Mouse (Mus musculus): ENCODE measurements around the gene Raver2. TPM values are rescaled to one million over a fixed set of nuclear protein-coding genes. Genes with fewer than 3 reads are reported as not detected.

The Raver2 gene
- total and polyA plus RNA-seq, 3 experiments: 0.04 TPM; not detected in 2

DNA sequence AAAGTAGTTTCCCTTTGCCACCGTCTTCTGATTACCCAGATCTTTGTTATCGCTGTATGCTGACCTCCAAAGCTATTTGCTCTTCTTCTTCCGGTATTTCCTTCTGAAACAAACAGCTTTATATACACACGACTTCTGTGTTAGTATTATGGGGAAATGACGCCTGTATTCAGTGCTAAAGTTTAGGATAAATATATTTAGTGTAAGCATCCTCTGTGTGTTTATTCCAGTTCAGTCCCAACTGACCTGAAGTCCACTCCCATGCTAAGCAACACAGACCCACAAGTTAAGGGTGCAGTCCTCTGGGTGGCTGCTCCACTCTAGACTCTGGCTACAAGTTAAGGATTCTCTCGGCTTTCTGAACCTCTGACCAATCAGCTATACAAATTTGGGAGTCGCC lies 52.2 kb downstream of the Raver2 start:
- dilution Hi-C loops (cut with MboI; ENCODE audit: extremely low pct_ligation_motif_present, extremely low pct_unique_long_range_greater_than_20kb, low sequenced_read_pairs): no loop called here
- Histone ChIP-seq H3K36me3 (replicated peaks in 1 of 2; ENCODE audit: control insufficient read depth in 1 of 2, insufficient read depth in 1 of 2, low read length in 1 of 2) (no peaks in the 10 kb centered on the region), H3K79me2 (replicated peaks; ENCODE audit: control insufficient read depth, extremely low read depth, insufficient read depth, poor library complexity, severe bottlenecking) (no peaks in the 10 kb centered on the region)

DNA sequence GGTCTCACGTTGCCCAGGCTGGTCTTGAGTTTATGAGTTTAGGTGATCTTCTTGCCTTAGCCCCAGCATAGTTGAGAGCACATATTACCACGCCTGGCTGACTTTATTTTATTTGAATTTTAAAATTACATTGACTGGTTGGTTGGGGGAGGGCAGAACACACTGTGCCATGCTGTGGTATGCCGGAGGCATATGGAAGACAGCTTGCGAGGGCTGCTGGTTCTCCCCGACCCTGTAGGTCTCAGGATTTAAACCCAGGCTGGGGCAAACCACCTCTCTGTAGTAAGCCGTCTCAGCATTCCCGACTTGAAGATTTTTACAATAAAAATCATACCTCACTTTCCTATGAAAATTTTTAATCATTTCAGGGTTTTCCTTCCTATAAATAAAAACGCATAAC lies 66.2 kb downstream of the Raver2 start:
- Histone ChIP-seq H3K27ac (ENCODE audit: insufficient read depth, low read depth) (no peak overlapping the region), H3K79me2 (replicated peaks; ENCODE audit: control insufficient read depth, extremely low read depth, insufficient read depth, poor library complexity, severe bottlenecking) (no peaks in the 10 kb centered on the region), H3K9me3 (replicated peaks; ENCODE audit: low read length) (no peaks in the 10 kb centered on the region), H3K4me1 (ENCODE audit: control insufficient read depth in 1 of 2, insufficient read depth in 2 of 2) (no peaks in the 10 kb centered on the region), H3K36me3 (replicated peaks in 1 of 2; ENCODE audit: control insufficient read depth in 1 of 2, insufficient read depth in 1 of 2, low read length in 1 of 2) (no peaks in the 10 kb centered on the region), H3K27me3 (replicated peaks) (no peaks in the 10 kb centered on the region), H3K4me3 (replicated peaks in 1 of 3; ENCODE audit: low read depth in 2 of 3, low read length in 2 of 3, poor library complexity in 1 of 3) (no peak overlapping the region), H3K9ac (ENCODE audit: insufficient read depth, low read depth) (no peak overlapping the region), H3K4me2 (ENCODE audit: insufficient read depth, low read depth, poor library complexity, severe bottlenecking) (no peak overlapping the region)
- TF ChIP-seq CHD1 (IDR thresholded peaks at IDR 0.05; ENCODE audit: low read depth, low read length): no peak
- TF ChIP-seq PAX5 (IDR thresholded peaks at IDR 0.05; ENCODE audit: low read length): no peak
- TF ChIP-seq USF1 (IDR thresholded peaks at IDR 0.05; ENCODE audit: low read depth, low read length): no peak
- no peak for TF ChIP-seq MAX (IDR thresholded peaks at IDR 0.05; ENCODE audit: low read length)
- TF ChIP-seq CTCF (conservative IDR thresholded peaks at IDR 0.05 in 1 of 2, IDR thresholded peaks at IDR 0.05 in 1 of 2; ENCODE audit: low read depth in 2 of 2, low read length in 2 of 2): no peak
- TF ChIP-seq GABPA (IDR thresholded peaks at IDR 0.05; ENCODE audit: insufficient replicate concordance, low read depth, low read length): no peak
- no peak for TF ChIP-seq MEF2A (IDR thresholded peaks at IDR 0.05; ENCODE audit: borderline replicate concordance, low read depth, low read length)
- no peak for TF ChIP-seq ZC3H11A (IDR thresholded peaks at IDR 0.05; ENCODE audit: low read depth, low read length)
- TF ChIP-seq HCFC1 (IDR thresholded peaks at IDR 0.05; ENCODE audit: low read depth, low read length): no peak
- TF ChIP-seq RAD21 (IDR thresholded peaks at IDR 0.05; ENCODE audit: low read depth, low read length): no peak
- DNase-seq (ENCODE audit: extremely low read depth): no peak
- dilution Hi-C loops (cut with MboI; ENCODE audit: extremely low pct_ligation_motif_present, extremely low pct_unique_long_range_greater_than_20kb, low sequenced_read_pairs) (no loop called here), in situ Hi-C loops (cut with MboI; ENCODE audit: low pct_ligation_motif_present, low pct_unique_long_range_greater_than_20kb, low sequenced_read_pairs) (no loop called here)

More for the DNA sequence above, 52.2 kb downstream of the Raver2 start:
- no peak overlapping the region for H3K27ac ChIP-seq (ENCODE audit: insufficient read depth, low read depth)
- peaks cover 3% of the 10 kb centered on the region for H3K9me3 ChIP-seq (replicated peaks; ENCODE audit: low read length)
- H3K4me1 ChIP-seq (ENCODE audit: control insufficient read depth in 1 of 2, insufficient read depth in 2 of 2): no peaks in the 10 kb centered on the region
- no peak overlapping the region for H3K9ac ChIP-seq (ENCODE audit: insufficient read depth, low read depth)
- TF ChIP-seq BHLHE40 (IDR thresholded peaks at IDR 0.05; ENCODE audit: low read depth, low read length) (no peak), HCFC1 (IDR thresholded peaks at IDR 0.05; ENCODE audit: low read depth, low read length) (no peak), NELFE (IDR thresholded peaks at IDR 0.05; ENCODE audit: low read depth, low read length) (no peak), PAX5 (IDR thresholded peaks at IDR 0.05; ENCODE audit: low read length) (no peak), CHD2 (IDR thresholded peaks at IDR 0.05; ENCODE audit: low read length) (no peak), RAD21 (IDR thresholded peaks at IDR 0.05; ENCODE audit: low read depth, low read length) (no peak), TBP (conservative IDR thresholded peaks at IDR 0.05; ENCODE audit: low read depth, low read length) (no peak), MEF2A (IDR thresholded peaks at IDR 0.05; ENCODE audit: borderline replicate concordance, low read depth, low read length) (no peak), TCF12 (IDR thresholded peaks at IDR 0.05; ENCODE audit: low read depth, low read length) (no peak)
- in situ Hi-C loops (cut with MboI; ENCODE audit: low pct_ligation_motif_present, low pct_unique_long_range_greater_than_20kb, low sequenced_read_pairs): no loop called here
- no peaks in the 10 kb centered on the region for H3K27me3 ChIP-seq (replicated peaks)
- DNase-seq (ENCODE audit: extremely low read depth): no peak
- no peak overlapping the region for H3K4me2 ChIP-seq (ENCODE audit: insufficient read depth, low read depth, poor library complexity, severe bottlenecking)
- no peak overlapping the region for H3K4me3 ChIP-seq (replicated peaks in 1 of 3; ENCODE audit: low read depth in 2 of 3, low read length in 2 of 3, poor library complexity in 1 of 3)
